Mouse (Mus musculus) left cerebral cortex, adult 8-10 months (tissue): ENCODE results near the gene Vmn1r131. TPM values are rescaled to one million over a fixed set of nuclear protein-coding genes. Genes with fewer than 3 reads are reported as not detected.
"Not testable (repeated sequence)": the region's sequence is repeated elsewhere in the genome, so short reads cannot be mapped to it uniquely, and the experiment has no call there.

ENCODE experiments used
- DNase-seq, 2 experiments: peaks; one replicate each; pipeline ENCODE4 v3.0.0; 2022; ENCODE audit warnings: low spot score in 2 of 2
- total RNA-seq, 4 experiments: library from RNA; stranded (reverse); gene quantifications; 2 replicates each; pipeline ENCODE4 v1.2.4; 2022

Gene Vmn1r131
- total RNA-seq: not detected

DNA sequence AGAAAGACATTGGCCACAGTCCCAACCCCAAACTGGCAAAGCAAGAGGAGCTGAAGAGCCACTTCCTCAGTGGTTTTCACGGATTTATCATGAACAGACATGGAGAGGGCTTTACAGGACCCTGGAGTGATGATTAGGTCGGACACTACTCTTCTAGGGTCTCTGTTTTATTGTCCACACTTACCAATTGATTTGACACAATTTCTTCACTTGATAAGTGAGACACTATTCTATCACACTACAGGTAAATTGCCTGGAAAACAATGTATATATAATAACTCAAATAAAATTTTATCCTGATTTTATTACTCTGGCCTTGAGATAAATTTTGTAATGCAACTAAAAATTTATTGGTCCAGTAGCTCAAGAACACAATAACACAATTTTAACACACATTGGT lies at the start of gene Vmn1r131:
TSS of gene Vmn1r131 (minus strand) at position 101 of the 400 bp plus-strand sequence.
- not testable (repeated sequence) for DNase-seq

DNA sequence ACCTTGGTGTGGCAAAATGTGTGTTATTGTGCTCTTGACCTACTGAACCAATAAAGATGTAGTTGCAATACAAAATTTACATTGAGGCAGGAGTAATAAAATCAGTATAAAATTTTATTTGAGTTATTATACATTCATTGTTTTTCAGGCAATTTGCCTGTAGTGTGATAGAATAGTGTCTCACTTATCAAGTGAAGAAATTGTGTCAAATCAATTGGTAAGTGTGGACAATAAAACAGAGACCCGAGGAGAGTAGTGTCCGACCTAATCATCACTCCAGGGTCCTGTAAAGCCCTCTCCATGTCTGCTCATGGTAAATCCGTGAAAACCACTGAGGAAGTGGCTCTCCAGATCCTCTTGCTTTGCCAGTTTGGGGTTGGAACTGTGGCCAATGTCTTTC lies 34.4 kb downstream of the Vmn1r131 start, which contains the start of gene Vmn1r130:
TSS of gene Vmn1r130 (plus strand) at position 301 of the 400 bp plus-strand sequence.
- DNase-seq: not testable (repeated sequence)

Other genes with a start within 250 kb of the Vmn1r131 start
- not detected for gene Vmn1r126, start 244.6 kb downstream of the Vmn1r131 start, total RNA-seq
- not detected for gene Vmn1r127, start 226.2 kb downstream of the Vmn1r131 start, total RNA-seq
- gene Vmn1r128, start 196.7 kb downstream of the Vmn1r131 start, total RNA-seq: not detected
- not detected for gene Vmn1r129, start 184.8 kb downstream of the Vmn1r131 start, total RNA-seq
- gene Gm6882, start 113.3 kb downstream of the Vmn1r131 start, total RNA-seq: not detected
- gene Vmn1r130, start 34.3 kb downstream of the Vmn1r131 start, total RNA-seq: not detected
- gene Vmn1r132, start 68.0 kb upstream of the Vmn1r131 start, total RNA-seq: not detected
- gene Gm4175, start 215.4 kb upstream of the Vmn1r131 start, total RNA-seq: not detected